Mouse (Mus musculus) left cerebral cortex, adult 8-10 months (tissue): ENCODE measurements around the gene Sbk2. TPM values are rescaled to one million over a fixed set of nuclear protein-coding genes. Genes with fewer than 3 reads are reported as not detected.

Experiments used
- DNase-seq, 2 experiments: peaks; one replicate each; pipeline ENCODE4 v3.0.0; 2022; ENCODE audit warnings: low spot score in 2 of 2
- total RNA-seq, 4 experiments: library from RNA; stranded (reverse); gene quantifications; 2 replicates each; pipeline ENCODE4 v1.2.4; 2022

Gene Sbk2
- total RNA-seq, 4 experiments from 2014 or later = 0.16 to 0.68 (median 0.26) TPM

DNA sequence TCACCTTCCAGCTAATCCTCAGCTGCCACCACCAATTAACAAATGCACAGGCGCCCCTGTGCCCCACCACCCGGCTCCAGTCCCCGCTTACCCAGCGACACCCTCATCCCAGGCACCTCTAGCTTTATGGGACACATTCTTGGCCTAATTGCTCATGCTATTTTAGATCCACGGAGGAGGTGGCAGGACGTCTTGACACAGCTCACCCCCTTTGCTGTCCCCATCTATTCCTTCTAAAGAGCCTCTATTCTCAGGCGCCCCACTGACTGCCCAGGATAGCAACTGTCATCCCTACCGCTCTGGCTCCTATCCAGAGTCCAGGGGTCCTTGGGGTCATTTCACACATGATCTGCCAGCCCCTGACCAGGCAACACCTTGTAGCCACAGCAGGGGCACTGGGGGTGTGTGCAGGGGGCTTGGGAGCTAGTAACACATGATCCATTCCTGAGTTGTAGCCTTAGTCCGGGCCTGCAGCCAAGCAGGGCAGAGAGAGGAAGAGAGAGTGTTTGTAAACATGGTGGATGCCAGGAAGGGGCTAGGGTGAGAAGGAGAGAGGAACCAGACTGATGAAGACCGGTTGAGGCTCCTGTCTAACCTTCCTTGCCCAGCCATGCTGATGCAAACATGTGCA is 10.3 kb downstream of the Sbk2 start:
- no peak for DNase-seq

DNA sequence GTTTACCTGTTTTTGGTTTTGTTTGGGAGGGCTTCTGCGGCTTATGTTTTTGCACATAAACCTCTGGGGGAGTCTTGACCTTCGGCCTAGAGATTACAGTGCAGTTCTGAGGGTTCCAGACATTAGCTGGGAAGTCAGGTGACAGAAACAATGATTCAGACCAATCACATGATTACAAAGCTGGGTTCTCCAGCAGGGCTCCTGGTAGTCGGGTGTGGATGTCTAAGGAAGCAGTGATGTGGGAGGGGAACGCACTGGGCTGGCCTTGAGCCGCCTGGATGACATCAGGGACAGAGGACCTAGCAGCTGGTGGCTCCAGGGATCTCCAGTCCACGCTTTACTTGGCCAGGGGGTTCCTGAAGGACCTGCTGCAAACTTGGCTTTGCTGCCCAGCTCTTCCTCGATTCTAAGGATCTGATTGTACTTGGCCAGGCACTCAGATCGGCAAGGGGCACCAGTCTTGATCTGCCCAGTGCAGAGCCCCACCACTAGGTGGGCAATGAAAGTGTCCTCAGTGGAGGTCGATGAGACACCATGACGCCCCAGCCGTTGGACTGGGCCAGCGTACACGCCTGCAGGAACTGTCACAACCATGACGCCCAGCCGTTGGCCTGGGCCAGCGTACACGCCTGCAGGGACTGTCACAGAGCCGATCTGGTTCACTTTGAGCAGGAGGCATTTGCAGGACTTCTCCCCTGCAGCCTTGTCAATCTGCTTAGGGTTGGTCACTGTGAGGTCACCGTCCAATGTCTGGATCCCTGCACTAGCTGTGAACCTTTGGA is 13.5 kb downstream of the Sbk2 start:
- no peak for DNase-seq

DNA sequence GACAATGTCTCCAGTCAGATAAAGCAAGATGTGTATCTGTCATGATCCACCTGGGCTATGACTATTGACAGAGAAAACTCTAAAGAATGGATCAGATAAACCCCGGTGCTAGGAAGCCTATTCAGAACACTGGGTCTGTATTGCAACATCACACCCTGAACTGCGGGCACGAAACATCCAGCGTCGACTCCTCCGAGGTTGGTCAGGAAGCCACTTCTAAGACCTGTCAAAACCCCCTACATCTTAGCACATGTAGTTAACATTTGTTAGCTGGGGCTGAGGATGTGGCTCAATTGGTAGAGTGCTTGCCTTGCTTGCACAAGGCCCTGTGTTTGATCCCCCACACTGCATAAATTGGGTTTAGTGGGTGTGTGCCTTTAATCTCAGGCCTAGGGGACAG is 15.8 kb downstream of the Sbk2 start:
- DNase-seq = no peak

DNA sequence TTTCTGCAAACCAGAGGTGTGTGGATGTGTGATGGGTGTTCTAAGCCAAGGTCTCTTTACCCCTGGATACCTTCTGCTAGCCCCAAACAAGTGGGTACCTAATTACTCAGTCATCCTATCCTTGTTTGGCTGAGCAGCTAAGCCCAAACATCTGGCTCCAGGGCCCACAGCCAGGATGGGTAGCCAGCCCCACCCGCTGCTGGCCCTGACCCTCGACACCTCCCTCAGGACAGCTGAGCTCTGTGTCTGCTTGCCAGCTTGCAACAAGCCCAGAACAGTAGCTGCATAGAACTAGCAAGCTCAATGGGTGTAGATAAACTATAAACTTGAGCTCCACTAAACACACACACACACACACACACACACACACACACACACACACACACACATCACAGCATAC is 16.4 kb downstream of the Sbk2 start:
- DNase-seq = no peak

DNA sequence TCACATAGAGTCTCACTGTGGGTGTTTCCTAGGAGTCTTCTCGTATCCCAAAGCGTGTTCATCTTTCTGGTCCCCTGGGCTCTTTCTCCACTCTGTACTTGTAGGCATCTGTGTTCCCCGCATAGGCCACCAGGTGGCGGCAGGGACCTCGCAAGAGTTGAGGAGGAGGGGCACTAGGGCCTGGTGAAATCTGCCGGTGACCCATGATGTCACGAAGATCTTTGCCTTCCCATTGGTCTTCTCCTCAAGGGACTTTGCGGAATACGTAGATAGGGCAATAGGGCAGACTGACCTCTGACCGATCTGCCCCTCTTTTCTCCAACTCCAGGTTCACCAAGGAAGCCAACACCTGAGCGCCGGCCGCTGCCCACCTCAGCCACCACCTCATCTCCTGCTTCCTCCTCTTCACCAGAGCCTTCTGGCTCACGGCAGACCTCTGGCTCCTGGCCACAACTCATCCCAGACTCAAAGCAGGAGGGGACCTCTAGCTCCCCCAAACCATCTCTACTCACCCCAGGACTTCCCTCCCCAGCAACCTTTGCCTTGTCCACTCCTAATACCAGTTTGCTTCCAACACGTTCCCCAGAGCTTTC is 20.9 kb downstream of the Sbk2 start:
- DNase-seq = peak; percentile 88 to 97

DNA sequence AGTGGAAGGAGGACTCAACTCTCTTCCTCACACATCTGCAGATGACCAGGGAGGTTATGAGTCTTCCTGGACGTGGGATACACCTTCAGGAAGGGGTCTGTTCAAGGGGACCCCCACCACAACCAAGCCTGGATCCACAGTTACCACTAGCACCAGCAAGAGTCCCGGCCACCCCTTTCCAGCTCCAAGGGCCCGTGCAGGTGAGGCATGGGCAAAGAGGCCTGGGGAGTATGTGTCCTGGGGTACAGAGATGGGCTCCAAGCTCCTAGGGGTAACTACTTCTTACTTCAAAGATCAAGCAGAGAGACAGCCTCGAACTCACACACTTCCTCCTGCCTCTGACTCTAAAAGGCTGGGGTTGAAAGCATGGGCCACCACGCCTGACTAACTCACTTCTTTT is 21.5 kb downstream of the Sbk2 start:
- no peak for DNase-seq

DNA sequence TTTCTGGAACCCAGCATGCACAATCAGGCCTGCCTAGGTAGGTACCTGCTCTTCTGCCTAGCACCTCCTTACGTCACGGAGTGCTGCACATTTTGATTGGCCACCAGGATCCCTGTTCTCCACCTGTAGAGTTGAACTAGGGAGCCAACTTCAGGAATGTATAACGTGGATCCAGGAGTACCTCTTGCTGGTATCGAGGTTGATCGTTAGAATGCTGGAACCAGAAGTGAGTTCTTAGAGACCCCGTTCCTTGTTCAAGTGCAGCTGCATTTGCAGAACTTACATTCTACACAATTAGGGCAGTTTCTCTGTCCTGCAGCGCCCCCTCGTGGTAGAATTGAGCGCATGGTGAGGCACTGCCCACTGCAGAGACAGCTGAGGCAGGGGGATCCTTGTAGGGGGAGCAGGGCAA is 24.1 kb downstream of the Sbk2 start:
- peak in 1 of 2 experiments; percentile 73 for DNase-seq

DNA sequence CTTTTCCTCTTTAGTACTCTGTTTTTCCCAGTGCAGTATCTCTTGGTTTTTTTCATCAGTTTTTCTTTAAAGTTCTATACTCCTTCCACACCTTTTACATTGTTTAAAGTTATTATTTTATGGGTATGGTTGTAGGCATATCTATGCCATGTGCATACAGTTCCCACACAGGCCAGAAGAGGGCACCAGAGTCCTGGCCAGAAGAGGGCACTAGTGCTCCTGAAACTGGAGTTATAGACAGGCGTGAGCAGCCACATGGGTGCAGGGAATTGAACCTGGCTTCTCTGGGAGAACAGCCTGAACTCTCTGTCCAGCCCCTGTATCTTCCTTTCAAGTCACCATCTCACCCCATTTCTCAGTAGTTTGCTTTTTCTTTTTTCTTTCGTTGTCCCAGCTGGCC is 25.8 kb downstream of the Sbk2 start:
- no peak for DNase-seq

DNA sequence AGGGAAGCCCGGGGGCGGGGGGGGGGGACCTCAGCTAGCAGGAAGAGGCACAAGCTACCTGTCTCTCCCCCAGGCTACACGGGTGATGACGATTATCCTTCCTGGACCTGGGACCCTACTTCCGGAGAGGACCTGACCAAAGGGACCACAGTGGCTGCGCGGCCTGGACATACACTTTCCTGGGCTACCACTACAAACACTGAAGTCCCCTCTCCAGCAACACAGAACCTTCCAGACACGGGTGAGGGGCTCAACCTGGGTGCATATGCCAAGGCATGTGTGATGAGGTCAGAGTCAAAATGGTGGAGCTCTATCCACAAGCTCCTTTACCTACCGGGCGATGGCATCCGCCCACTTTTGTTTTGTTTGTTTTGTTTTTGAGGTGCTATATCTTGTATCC is 26.8 kb downstream of the Sbk2 start:
- no peak for DNase-seq

DNA sequence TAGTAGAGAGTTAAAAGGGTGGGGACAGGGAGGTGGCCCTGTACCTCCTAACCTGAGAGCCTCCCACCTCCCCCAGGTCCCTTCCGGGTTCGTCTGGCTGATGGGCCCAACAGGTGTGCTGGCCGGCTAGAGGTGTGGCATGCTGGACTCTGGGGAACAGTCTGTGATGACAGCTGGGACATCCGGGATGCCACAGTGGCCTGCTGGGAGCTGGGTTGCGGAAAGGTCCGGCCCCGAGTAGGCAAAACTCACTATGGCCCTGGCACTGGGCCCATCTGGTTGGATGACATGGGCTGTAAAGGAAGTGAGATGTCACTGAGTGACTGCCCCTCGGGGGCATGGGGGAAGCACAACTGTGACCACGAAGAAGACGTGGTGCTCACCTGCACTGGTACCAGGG is 27.4 kb downstream of the Sbk2 start:
- DNase-seq = no peak

DNA sequence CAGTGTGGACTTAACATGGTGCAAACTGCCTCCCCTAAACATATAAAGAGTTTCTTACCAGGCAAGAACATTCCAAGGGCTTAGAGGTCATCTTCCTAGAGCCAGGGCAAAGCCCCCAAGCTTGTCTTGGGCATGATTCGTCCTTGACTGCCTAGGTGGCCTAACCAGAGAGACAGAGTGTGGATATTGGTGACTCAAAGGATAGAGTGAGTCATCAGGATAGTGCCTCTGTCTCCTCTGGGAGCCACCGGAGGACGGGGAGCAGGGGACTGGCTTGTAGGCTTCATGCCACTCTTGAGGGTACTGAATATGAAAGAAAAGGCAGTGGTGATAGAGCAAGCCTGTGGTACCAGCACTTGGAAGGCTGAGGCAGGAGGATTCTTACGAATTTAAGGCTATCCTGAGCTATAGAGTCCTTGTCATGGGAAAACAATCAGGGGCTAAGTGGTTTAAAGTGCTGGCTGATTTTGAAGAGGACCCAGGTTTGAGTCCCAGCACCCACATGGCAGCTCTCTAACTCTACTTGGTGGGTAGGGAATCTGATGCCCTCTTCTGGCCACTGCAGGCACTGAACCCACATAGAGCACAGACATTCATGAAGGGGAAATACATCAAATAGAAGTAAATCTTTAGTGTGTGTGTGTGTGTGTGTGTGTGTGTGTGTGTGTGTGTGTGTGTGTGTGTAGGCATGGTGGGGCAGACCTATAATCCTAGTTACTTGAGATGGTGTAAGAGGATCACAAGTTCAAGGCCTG is 29.9 kb downstream of the Sbk2 start:
- DNase-seq = no peak

DNA sequence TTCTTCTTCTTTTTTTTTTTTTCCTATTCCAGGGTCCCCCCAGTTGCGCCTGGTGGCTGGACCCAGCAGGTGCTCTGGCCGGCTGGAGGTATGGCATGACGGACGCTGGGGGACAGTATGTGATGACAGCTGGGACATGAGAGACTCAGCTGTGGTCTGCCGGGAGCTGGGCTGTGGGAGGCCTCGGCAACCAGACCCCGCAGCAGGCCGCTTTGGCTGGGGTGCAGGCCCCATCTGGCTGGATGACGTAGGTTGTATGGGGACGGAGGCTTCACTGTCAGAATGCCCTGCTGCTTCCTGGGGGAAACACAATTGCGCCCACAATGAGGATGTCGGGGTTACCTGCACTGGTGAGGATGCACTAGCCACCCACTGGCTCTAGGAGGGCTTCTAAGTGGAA is 31.1 kb downstream of the Sbk2 start:
- no peak for DNase-seq

DNA sequence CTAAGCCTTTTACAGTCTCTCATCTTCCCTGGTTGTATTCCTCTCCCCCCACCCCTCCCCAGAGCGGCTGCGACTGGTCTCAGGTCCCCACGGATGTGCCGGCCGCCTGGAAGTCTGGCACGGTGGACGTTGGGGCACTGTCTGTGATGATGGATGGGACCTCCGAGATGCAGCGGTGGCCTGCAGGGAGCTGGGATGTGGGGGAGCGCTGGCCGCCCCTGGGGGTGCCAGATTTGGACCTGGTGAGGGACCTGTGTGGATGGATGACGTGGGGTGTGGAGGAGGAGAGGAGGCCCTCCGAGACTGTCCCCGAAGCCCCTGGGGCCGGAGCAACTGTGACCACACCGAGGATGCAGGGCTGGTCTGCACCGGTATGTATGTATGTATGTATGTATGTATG is 35.9 kb downstream of the Sbk2 start:
- DNase-seq = no peak

DNA sequence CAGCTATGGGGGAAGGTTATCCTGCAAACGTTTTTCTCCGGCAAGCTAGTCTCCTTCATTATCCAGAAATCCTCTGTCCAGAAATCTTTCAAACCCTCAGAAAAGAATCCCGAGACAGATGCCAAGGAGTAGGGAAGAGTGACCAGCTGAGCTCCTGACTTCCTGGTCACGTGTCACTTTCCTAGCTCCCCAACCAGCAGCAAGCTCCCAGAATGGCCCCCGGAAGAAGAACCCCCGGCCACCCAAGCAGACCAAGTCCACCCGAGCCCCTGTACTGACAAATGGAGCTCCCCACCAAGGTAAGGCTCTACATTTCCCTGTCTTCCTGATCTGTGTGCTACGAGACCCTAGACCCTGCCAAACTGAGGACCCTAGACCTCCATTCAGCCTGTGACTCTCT is 36.5 kb downstream of the Sbk2 start:
- no peak for DNase-seq

DNA sequence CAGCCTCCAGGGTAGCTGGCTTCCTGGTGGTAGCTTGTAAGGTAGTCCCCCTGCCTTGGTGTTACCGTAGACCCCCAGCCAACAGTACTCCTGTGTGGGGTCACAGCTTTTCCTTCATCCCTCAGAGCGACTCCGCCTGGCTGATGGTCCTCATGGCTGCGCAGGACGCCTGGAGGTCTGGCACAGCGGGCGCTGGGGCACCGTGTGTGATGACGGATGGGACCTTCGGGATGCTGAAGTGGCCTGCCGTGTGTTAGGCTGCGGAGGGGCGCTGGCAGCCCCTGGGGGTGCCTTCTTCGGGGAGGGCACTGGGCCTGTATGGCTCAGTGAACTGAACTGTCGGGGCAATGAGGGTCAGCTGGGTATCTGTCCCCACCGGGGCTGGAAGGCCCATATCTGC is 37.4 kb downstream of the Sbk2 start:
- DNase-seq = no peak

DNA sequence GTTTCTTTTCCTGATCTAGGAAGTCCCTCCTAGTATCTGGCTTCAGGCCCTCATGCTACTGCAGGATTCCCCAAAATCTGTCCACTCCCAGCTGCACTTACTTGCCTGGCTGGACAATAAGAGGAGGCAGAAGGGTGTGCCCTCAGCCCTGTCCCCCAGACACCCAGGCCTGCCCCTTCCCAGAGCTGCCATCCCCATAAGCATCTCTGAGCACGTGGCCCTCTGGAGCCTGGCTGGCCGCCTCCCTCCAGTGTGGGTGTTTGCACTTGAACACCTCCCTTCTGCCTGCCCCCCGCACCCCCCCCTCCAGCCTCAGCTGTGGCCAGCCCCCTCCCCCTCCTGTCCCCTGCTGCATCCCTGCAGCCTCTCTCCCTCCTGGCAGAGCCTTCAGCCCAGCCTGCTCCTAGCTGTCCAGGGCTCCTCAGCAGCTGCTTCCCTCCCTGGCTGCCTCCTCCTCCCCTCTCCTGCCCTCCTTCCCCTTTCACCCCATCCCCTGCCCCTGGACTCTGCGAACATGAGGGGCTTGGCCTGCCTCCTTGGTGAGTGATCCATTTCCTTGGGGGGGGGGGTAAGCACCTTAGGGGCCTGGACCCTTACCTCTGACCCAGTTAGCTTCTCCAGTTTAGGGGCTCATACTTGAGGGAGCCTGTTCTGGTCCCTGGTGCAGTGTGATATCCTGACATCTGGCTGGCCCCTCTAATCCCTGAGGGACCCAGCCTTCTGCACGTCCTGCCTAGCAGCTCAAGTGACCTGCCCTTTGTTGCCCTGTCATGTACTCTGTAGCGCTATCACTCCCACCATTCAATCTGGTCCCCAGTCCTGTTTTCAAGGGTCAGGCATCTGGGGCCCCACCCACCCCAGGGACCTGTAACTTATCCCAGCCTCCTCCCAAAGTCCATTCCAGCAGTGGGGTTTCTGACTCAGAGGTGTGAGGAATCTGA is 38.5 kb downstream of the Sbk2 start, which contains the start of gene Ssc5d:
Ssc5d (plus strand) TSS at position 345 of the 941 bp plus-strand sequence.
- no peak for DNase-seq

DNA sequence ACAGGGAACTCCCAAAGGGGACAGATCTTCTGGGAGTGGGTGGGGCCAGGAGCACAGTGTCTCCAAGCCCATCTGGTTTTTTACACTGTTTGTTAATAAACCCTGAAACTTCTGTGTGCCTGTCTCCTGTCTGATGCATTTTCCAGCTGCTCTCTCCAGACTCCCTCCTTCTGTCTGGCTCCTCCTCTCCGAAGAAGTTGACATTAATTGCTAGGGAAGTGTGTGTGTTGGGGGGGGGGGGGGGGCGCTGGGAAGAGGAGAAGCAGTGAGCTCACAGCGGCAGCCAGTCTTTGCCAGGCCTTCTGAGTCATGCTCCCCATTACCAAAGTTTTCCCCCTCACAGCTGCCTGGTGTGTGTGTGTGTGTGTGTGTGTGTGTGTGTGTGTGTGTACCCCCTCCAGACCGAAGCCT is 39.3 kb downstream of the Sbk2 start:
- DNase-seq = no peak

DNA sequence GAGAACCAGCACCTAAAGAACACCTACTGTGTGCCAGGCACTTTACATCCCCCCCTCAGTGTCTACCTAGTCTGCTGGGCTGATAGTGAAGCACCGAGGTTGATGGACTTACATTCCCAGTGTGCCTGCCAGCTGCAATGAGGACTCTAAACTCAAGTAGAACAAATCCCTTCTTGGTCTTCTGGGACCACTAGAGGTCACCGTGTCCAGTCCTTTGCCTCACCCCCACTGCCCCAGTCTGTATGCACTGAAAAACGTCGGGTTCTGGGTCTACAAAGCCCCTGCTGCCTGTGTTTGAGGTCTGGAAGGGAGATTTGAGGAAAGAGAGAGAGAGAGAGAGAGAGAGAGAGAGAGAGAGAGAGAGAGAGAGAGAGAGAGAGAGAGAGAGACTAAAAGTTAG is 39.7 kb downstream of the Sbk2 start:
- no peak for DNase-seq

DNA sequence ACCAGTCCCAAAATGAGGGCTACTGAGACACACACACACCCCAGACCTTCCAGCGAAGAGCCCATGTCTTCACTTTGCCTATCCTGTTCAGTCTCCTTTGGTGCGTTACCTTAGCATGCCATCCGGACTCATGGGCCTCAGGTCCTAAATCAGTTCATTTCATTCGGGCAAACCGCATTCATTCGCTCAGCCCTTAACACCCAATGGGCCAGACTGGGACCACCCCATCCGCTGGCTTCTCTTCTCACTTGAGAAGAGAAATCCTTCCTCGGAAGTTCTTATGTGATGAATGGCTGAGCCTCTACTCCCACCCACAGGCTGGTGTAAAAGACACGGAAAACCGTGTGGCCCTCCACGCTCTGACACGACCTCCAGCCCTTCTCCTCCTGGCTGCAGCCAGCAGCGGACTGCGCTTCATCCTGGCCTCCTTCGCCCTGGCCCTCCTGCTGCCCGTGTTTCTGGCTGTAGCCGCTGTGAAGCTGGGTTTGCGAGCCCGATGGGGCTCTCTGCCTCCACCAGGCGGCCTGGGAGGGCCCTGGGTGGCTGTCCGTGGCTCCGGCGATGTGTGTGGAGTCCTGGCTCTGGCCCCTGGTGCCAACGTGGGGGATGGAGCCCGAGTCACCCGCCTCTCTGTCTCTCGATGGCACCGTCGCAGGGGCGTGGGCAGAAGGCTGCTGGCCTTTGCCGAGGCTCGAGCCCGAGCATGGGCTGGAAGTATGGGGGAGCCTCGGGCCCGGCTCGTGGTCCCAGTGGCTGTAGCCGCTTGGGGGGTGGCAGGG is 40.4 kb downstream of the Sbk2 start:
- peak in 1 of 2 experiments; percentile 54 for DNase-seq

DNA sequence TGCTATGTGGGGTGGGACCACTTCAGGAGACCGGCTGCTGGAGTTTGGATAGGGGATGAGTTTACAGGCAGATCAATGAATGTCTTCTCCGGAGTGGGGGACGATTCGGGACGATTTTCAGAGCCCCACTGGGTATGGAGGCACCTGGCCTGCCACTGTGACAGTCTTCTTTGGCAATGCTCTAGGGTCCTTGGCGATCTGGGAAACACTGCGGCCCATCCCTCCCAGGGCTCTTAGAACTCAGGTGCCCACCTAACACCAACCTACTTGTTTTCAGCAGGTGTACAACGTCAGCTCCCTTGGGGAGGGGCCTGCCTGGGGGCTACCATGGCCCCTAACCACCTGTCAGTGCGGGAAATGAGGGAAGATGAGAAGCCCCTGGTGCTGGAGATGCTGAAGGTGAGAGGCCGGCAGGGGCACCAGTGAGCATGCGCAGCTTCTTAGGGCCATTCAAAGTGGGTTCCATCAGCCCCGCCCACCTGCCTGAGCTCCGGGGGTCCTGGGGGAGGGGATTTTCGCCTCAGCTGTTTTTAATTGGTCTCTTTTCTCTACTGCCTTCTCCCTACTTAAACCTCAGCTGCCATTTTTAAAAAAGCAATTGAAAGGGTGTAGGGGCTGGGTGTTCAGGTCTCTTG is 41.2 kb downstream of the Sbk2 start:
- peak; percentile 69 to 78 for DNase-seq
